Mouse (Mus musculus) brain, embryonic 14.5 days (tissue): ENCODE measurements around the gene Ccl28. TPM values are rescaled to one million over a fixed set of nuclear protein-coding genes. Genes with fewer than 3 reads are reported as not detected.

Experiments used
- DNase-seq: peaks from one replicate; pipeline ENCODE4 v3.0.0-alpha.2; 2011; ENCODE audit warnings: low read depth
- CTCF ChIP-seq: fragments of 200-500 bp; IDR thresholded peaks from 2 replicates; pipeline ENCODE4 v1.5.1; 2012; ENCODE audit warnings: inconsistent platforms, mild to moderate bottlenecking, moderate library complexity, borderline replicate concordance; ENCODE audit not compliant: insufficient read depth, insufficient read length; ENCODE audit errors: extremely low read depth
- POLR2A ChIP-seq: fragments of 200-500 bp; IDR thresholded peaks from 2 replicates; pipeline ENCODE4 v1.6.1; 2012; ENCODE audit warnings: mild to moderate bottlenecking, inconsistent platforms, borderline replicate concordance; ENCODE audit not compliant: poor library complexity, insufficient read depth, insufficient read length, severe bottlenecking; ENCODE audit errors: extremely low read depth
- polyA plus RNA-seq: library from polyadenylated mRNA; depleted of rRNA; stranded (reverse); fragments of >200 nt; gene quantifications from 2 replicates; pipeline ENCODE4 v1.2.3, GENCODE M21; 2012; rRNA removed

The Ccl28 gene
- polyA plus RNA-seq, 1 experiment, result 0.30 TPM

GRCm38 (mm10) chr13:119698436-119698835 is 74.8 kb downstream of the Ccl28 start:
- no peak for TF ChIP-seq CTCF
- no peak for TF ChIP-seq POLR2A
- no peak for DNase-seq

Other genes starting within 250 kb of the Ccl28 start
- 65.7 and 77.6 TPM in 2 replicates for gene Paip1, start 195.2 kb upstream of the Ccl28 start, polyA plus RNA-seq
- 116 and 191 TPM in 2 replicates for gene 4833420G17Rik, start 161.1 kb upstream of the Ccl28 start, polyA plus RNA-seq
- 11.4 and 13.6 TPM in 2 replicates for gene Tmem267, start 135.8 kb upstream of the Ccl28 start, polyA plus RNA-seq
- gene 3110070M22Rik, start 135.4 kb upstream of the Ccl28 start, polyA plus RNA-seq, result 2.1 TPM in 2 replicates
- 234 and 317 TPM in 2 replicates for gene Hmgcs1, start 66.6 kb downstream of the Ccl28 start, polyA plus RNA-seq
- gene Nim1k, start 132.1 kb downstream of the Ccl28 start, polyA plus RNA-seq, result 1.1 and 1.8 TPM in 2 replicates
- gene Zfp131, start 167.1 kb downstream of the Ccl28 start, polyA plus RNA-seq, result 27.2 and 33.4 TPM in 2 replicates
- gene AF067063, start 206.4 kb downstream of the Ccl28 start, polyA plus RNA-seq, result 0.19 and 0.23 TPM in 2 replicates
- not detected in 2 replicates for gene D13Ertd608e, start 212.2 kb downstream of the Ccl28 start, polyA plus RNA-seq